Mouse (Mus musculus): ENCODE results near the gene Znrf4.

Gene Znrf4

GRCm38 (mm10) chr17:56488028-56488427 lies 24.2 kb downstream of the Znrf4 start:
- no peak for DNase-seq (ENCODE audit: low read depth)

DNA sequence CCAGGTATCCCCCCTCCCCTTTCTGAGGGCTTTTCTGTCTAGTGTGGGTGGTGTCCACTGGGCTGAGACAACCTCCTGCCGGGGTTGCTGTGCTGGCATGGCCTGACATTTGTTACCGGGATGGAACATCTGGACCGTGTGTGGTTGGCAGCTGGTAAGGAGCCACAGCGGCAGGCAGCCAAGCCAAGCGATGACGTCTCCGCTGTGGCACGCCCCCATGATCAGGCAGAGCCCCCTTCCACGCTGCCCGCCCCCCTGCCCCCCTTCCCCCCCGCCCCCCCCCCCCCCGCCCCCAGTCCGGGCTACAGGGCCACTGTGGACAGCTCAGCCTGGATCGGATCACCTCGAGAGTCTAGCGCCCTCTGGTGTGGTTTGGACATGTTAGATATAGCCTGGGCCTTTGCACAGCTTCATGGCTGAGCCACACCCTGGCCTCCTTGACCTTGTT lies 24.8 kb downstream of the Znrf4 start:
- DNase-seq (ENCODE audit: low read depth): peak; percentile 83

DNA sequence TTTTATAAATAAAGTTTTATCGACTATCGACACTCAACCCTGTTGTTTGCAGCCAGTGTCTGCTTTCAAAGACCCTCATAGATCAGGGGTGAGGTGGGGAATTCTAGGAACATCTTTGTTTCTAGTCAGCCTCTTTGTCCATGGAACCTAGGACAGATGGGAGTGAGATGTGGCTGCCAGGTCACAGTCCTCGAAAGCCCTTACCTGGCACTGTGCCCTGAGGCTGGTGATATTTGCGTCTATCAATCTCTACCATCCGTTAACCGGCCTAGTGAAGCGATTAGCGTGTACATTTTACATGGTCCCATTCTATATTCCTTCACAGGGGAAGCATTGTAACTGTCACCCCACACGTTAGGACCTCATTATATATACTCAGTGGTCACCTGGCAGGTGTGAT lies 26.3 kb downstream of the Znrf4 start:
- no peak for DNase-seq (ENCODE audit: low read depth)

- no peak for DNase-seq (ENCODE audit: low read depth)
Measured at GRCm38 (mm10) chr17:56485118-56485517, 27.1 kb downstream of the Znrf4 start.

DNA sequence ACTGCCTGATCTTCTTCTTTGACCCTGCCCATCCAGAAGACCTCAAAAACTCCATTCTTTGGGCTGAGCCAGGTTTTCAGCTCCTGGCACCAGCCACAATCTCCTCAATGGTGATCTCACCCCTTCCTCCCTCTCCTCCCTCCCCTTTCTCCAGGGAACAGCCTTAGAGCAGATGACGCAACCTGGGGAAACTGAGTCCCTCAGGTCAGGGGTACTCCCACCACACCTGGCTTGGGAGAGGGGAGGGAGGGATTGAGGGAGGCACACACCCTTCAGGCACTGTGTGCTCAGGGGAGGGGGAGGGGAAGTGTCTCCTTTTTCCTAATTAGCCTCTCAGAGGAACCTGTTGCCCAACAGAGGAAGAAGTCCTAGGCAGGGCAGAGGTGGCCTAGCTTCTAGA lies 29.6 kb downstream of the Znrf4 start:
- DNase-seq (ENCODE audit: low read depth): no peak

DNA sequence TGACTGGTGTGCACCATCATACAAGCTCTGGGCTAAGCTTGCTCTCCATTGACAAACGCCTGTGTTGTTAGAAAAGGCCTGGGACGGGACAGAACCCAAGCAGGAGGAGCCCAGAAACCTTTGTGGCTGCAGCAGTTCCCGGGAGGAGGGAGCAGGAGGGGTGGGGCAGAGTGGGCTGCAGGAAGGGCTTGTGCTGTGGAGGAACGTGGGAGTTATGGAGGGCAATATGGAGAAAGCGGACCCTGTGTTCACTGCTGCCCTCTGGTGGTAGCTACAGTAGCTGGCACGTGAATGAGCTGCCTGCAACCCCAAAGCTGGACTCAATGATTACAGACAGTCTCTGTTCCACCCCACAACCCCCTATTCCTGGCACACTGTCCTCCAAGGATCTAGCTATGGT lies 32.9 kb downstream of the Znrf4 start:
- DNase-seq (ENCODE audit: low read depth): peak; percentile 93

- peak; percentile 81 for DNase-seq (ENCODE audit: low read depth)
Measured at GRCm38 (mm10) chr17:56478191-56478611, 34.0 kb downstream of the Znrf4 start.

GRCm38 (mm10) chr17:56477191-56477818 lies 34.9 kb downstream of the Znrf4 start:
- no peak for DNase-seq (ENCODE audit: low read depth)

DNA sequence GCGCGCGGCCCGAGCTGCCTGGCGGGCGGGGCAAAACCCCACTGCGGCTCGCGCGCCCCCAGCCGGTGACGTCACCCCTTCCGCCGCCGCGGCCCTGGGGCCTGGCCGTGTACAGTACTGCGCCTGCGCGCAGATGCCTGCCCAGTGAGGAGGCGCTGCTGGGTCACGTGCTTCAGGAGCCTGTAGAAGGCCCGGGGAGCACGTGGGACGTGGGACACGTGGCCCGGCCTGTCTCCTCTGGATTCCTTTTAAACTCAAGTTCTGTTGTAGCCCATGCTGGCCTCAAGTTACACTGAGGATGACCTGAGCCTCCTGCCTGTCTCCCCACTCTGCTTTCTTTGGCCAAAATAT lies 35.9 kb downstream of the Znrf4 start, which contains the start of gene Ptprs:
Gene Ptprs (minus strand): TSS at position 82 of the 351 bp plus-strand sequence.
- peak; percentile 99 for DNase-seq (ENCODE audit: low read depth)

DNA sequence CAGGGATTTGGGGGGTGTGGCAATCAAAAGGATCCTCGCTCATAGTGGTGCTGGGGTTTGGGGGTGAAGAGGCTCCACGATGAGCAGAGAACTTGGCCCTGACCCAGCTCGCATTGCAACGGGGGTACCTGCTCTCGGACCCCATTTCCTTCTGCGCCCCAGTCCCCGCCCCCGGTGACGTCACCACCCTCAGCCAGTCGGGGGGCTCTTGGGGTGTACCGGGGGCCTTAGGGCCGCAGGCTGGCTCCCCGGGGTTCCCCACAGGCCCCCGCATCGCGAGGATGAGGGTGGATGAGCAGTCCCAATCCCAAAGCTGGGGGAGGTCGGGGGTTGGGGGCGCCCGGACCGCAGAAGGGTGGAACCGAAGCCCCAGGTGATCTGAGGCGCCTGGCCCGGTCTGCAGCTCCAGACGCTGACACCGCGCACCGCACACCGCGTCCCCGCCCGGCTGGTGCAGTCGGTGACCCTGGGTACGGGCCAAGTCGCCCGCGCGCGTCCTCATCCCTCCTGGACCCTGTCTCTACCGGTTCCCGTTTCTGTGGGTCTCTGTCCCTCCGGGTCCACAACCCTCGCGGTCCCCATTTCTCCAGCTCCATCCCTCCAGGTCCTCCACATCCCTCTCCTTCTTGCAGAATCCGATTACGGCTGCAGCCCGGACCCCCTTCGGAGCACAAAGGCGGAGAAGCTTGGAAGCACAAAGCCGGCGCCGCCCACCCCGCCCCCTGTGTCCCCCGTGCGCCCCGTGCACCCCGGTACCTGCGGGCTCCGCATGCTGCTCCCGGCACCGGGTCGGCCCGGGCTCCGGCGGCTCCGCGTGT lies 36.4 kb downstream of the Znrf4 start:
- DNase-seq (ENCODE audit: low read depth): peak; percentile 38

- peak; percentile 23 for DNase-seq (ENCODE audit: low read depth)
Measured at GRCm38 (mm10) chr17:56474831-56475581, 37.2 kb downstream of the Znrf4 start.

DNA sequence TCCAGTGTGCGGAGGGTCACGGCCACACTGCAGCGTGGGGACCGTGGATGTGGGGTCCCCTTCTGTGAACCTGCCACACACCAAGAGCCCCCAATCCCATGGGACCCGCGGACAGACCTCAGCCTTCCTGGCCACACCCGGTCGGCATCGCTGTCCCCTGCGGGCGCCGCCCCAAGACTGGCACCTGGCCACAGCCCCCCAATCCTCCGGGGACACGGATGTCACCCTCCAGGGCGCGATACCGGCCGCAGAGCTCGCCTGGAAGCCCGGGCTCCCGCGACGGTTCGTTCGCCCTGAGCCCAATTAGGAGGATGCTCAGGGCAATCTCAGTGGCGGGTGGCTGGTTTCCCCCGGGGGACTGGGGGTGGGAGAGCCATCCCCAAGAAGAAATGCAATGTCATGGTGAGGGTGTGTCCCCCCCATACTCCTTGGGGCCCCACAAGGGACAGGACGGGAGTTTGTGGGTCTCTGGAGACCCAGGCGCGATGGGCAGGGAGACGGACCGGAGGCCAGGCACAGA lies 37.9 kb downstream of the Znrf4 start:
- no peak for DNase-seq (ENCODE audit: low read depth)

GRCm38 (mm10) chr17:56473611-56473905 lies 38.7 kb downstream of the Znrf4 start:
- DNase-seq (ENCODE audit: low read depth): no peak

DNA sequence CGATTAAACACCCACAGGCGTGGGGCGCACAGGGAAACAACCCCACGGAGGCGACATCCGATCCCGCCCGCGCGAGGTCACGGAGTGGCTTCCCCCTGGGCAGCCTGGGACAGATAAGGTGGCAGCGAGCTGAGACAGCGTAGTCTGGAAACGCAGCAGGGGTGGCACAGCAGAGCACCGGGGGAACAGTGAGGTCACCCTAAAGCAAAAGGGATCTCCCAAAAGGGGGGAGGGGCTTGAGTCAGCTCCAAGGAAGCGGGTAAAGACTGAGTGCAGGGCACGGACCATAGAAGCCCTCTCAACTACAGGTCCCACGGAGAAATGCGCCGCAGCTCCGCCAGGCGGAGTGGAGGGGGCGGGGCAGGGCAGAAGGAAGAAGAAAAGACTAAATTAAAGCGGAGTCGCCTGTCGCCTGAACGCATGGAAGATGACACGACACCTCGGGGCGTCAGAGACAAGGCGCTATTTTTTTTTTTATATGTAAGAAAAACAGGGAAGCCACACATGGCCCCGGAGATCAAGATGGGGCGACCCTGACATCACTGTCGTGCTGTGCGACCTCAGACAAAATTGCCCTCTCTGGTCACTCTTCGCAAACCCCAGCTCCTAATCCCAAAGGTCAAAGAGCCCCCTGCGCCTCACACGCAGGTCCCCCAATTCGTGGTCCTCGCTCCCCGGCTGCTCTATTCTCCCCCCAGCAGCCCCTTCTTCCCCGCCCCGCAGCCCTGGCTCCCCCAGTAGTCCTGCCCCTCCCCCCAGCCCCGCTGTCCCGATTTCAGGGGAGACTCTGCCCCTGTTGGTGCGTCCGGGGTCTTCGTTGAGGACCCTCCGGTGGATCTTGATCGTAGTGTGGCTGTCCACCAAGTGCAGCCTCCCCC lies 39.3 kb downstream of the Znrf4 start:
- peak; percentile 72 for DNase-seq (ENCODE audit: low read depth)

DNA sequence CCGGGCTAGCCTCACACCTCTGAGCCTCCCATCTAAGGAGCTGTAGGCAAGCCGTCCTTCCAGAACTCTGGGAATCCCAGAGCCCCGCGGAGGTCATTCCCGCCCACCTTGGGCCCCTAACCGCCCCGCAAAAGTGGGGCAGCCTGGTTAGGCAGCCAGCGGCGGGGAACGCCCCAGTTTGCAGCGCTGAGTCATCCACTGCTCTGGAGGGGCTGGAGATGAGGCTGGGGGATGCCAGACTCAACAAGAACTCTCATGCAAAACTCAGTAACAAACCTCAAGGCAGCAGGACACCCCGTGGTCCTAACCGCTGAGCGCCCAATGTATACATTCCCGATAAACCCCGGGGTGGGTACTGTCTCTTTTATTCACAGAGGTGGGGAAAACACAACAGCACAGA lies 40.1 kb downstream of the Znrf4 start:
- DNase-seq (ENCODE audit: low read depth): peak; percentile 32

DNA sequence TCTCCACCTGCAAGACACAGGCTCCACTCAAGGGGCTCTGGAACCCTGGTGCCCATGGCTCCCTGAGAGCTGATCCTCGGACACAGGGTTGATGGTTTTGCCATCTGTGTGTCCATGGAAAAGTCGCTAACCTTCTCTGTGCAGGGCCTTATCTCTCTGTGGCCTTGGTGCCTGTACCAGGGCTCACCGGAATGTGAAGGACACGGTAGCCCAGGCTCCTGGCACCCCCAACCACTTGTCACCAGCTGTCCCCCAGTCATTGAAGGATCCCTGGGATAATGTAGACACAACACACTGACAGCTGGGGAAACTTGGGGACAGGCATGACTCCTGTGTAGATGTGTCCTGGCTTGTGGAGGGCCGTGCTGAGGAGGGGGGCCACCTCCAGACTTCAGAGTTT lies 41.1 kb downstream of the Znrf4 start:
- DNase-seq (ENCODE audit: low read depth): no peak

GRCm38 (mm10) chr17:56470571-56470970 lies 41.7 kb downstream of the Znrf4 start:
- DNase-seq (ENCODE audit: low read depth): no peak

- DNase-seq (ENCODE audit: low read depth): no peak
Measured at GRCm38 (mm10) chr17:56470001-56470436, 42.2 kb downstream of the Znrf4 start.

DNA sequence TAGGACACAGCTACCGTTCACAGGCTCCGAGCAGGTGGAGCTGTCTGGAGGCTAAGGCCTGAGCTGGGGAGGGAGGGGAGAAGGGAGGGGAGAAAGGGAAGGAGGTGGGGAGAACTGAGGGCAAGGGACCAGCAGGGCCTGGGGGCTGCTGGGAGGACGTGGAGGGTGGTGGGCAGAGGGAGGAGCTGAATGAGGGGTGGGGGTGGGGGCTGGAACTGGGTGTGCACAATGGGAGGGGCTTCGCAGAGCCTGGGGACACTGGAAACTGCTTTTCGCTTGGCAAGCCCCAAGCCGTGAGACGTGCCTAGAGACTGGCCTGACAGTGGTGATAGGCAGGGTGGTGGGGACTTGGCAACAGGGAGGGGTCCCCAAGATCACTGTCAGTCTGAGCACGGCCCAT lies 43.0 kb downstream of the Znrf4 start:
- no peak for DNase-seq (ENCODE audit: low read depth)

DNA sequence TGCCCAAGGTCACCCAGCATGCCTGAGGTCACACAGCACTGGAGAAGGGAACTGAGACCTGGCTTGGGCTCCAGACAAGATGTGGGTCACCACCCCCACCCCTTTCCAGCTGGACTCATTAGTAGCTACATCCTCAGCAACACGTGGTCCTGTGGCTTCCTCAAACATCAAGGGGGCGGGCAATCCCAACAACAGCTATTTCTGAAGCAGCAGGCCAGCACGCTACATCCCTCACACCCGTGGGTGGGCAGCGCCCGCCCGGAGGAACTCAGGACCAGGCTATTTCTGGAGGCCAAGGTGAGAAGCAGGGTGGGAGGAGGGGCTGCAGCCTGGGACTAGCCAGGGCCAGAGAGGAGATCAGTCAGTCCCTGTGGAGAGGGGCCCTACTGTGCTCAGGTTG lies 43.4 kb downstream of the Znrf4 start:
- no peak for DNase-seq (ENCODE audit: low read depth)

DNA sequence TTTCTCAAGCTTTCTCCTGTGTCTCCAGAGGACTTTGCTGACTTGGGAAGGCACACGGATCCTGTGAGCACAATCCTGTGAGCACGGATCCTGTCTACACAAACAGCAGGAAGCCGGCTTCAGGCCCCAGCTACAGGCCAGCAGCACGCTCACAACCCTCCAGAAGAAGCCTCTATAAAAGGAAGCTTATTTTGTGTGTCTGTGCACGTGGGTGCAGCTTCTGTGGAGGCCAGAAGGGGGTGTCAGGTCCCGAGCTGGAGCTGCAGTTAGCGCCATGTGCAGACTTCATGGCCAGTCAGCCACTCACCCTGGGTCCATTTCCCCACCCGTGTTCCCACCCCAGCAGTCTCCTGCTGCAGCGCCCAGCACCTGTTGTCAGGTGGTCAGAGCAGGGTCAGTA lies 43.9 kb downstream of the Znrf4 start:
- no peak for DNase-seq (ENCODE audit: low read depth)

DNA sequence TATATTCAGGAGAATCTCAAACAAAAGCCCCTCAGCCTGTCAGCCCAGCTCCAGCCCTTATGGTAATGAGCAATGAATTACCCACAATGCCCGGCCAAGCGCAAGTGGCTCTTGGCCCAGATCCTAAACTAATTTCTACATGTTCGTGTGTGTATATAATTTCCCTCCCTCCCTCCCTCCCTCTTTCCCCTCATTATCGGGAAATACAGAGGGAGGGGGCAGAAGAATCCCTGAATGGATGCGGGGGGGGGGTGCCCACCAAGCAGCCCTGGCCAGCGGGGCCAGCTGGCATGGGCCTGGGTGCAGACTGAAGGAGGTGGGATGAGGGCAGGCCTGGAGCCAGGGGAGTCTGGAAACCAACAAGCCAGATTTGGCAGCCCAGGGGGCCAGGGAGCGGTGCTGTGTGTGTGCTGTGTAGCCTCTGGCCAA lies 44.8 kb downstream of the Znrf4 start:
- peak; percentile 69 for DNase-seq (ENCODE audit: low read depth)
